Mouse (Mus musculus): ENCODE measurements around the gene Gm43518. TPM values are rescaled to one million over a fixed set of nuclear protein-coding genes. Genes with fewer than 3 reads are reported as not detected.

Gm43518 gene
- polyA plus RNA-seq, 1 experiment from 2014 or later, result 0.95 TPM

DNA sequence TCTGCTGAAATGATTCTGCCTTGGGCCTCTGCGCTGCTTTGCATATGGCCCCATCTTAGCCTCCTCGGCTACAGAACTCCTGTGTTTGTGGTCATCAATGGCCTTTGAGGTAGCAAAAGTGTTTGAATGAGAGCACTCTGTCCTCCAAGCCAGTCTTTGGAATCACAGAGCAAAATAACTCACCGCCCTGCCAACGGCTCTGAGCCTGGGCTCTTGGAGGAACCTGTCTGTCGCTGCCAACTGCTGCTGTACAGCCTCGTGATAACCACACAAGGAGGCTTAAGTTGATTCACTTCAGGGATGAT lies 54.0 kb downstream of the Gm43518 start:
- Histone ChIP-seq H3K4me1 (ENCODE audit: insufficient read depth) (no peaks in the 10 kb centered on the region), H3K4me3 (ENCODE audit: low read depth, low read length) (no peak overlapping the region), H3K9ac (no peak overlapping the region), H3K27me3 (ENCODE audit: insufficient read depth, low read length) (no peaks in the 10 kb centered on the region), H3K27ac (ENCODE audit: low read depth) (no peak overlapping the region), H3K9me3 (ENCODE audit: low read depth, low read length) (no peaks in the 10 kb centered on the region), H3K36me3 (ENCODE audit: insufficient read depth) (no peaks in the 10 kb centered on the region), H3K4me2 (no peak overlapping the region)
- ATAC-seq (ENCODE audit: insufficient read depth) (no peak), DNase-seq (no peak)
- no peak for TF ChIP-seq CTCF (IDR thresholded peaks at IDR 0.05; ENCODE audit: low read depth)
- 67% methylated on average over 6 of the region's 6 CpGs for WGBS

DNA sequence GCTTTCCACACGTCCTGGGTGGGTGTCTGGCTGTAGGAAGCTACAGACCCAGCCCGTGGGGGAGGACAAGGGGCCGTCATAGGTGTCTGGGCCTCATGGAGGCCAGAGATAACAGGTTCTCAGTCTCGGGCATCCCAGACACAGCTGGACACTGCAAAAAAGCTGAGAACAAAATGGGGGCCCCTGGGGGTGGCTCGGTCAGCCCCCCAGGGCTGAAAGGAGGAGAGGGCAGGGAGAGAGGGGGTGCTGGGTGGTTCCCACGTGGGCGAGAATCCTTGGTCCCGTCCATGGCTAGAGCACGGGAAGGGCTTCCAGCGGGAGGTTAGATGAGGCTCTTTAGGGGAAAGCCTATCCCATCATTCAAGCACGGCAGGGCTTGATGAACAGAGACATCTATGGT lies 55.6 kb downstream of the Gm43518 start:
- ATAC-seq (ENCODE audit: insufficient read depth), result no peak
- Histone ChIP-seq H3K9me3 (ENCODE audit: low read depth, low read length) (no peaks in the 10 kb centered on the region), H3K36me3 (ENCODE audit: insufficient read depth) (no peaks in the 10 kb centered on the region), H3K27me3 (ENCODE audit: insufficient read depth, low read length) (no peaks in the 10 kb centered on the region), H3K27ac (ENCODE audit: low read depth) (no peak overlapping the region), H3K4me1 (ENCODE audit: insufficient read depth) (no peaks in the 10 kb centered on the region), H3K4me3 (ENCODE audit: low read depth, low read length) (no peak overlapping the region), H3K9ac (no peak overlapping the region), H3K4me2 (no peak overlapping the region)
- no peak for TF ChIP-seq CTCF (IDR thresholded peaks at IDR 0.05; ENCODE audit: low read depth)
- WGBS, result 67% methylated on average over 11 of the region's 11 CpGs
- no peak for DNase-seq

DNA sequence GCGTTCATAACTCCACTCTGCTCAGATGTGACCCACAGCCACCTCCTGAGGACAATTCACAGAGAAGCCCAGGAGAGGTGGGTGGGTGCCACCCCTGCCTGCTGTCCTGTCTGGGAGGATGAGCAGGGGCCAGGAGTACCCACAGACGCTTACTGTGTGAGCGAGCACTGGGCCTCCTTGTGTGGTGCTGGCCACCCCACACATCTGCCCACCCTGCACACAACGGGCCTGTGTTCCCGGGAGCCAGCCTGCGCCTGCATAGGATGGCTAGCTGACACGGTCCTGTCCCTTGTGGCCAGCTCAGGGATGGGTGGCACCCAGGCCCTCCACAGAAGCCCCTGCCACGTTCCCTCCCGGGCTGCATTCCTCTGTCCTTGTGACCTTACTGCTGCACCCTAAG lies 58.2 kb downstream of the Gm43518 start:
- H3K27me3 ChIP-seq (ENCODE audit: insufficient read depth, low read length), result no peaks in the 10 kb centered on the region
- no peak for ATAC-seq (ENCODE audit: insufficient read depth)
- no peak overlapping the region for H3K9ac ChIP-seq
- no peak overlapping the region for H3K4me2 ChIP-seq
- H3K36me3 ChIP-seq (ENCODE audit: insufficient read depth), result no peaks in the 10 kb centered on the region
- no peak for TF ChIP-seq CTCF (IDR thresholded peaks at IDR 0.05; ENCODE audit: low read depth)
- no peak for DNase-seq
- no peak overlapping the region for H3K4me3 ChIP-seq (ENCODE audit: low read depth, low read length)
- no peaks in the 10 kb centered on the region for H3K9me3 ChIP-seq (ENCODE audit: low read depth, low read length)
- no peaks in the 10 kb centered on the region for H3K4me1 ChIP-seq (ENCODE audit: insufficient read depth)
- WGBS, result 58% methylated on average over 9 of the region's 9 CpGs
- no peak overlapping the region for H3K27ac ChIP-seq (ENCODE audit: low read depth)

DNA sequence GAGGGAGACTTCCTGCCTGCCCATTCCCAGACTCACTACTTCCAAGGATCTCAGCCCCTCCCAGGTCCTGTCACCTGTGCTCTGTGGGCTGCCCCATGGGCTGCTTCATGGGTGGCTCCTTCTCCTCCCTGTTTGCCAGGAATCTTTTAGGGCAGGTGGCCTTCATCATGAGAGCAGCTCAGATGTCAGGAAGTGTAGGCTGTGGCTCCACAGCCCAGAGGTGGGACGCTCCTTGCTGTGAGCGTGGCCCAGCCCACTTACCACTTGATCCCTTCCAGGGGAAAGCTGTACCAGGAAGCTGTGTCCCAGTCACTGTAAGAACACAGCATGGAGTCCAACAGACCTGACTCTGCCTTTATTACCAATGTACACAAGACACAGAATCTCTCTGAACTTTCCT lies 59.7 kb downstream of the Gm43518 start:
- WGBS, result 12% methylated on average over 2 of the region's 2 CpGs

DNA sequence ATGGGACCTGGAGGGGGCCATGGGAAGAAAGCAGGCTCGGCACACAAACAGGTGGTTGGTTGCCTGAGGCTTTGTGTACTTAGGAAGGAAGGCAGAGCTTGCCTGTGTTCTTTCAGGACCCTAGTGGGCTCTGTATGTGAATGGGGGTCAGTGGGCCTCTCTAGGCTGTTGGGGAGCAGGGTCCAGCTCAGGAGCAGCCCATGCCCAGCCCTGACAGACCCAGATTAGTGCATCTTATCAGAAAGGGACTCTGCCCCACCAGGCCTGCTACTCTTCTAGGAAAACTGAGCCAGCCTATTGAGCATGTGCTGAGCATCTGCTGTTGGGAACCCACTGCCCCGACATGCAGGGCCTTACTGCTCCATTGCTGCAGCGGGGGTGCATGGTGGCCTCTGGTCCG lies 60.3 kb downstream of the Gm43518 start:
- TF ChIP-seq CTCF (IDR thresholded peaks at IDR 0.05; ENCODE audit: low read depth), result no peak
- WGBS, result 66% methylated on average over 4 of the region's 4 CpGs
- Histone ChIP-seq H3K9me3 (ENCODE audit: low read depth, low read length) (no peaks in the 10 kb centered on the region), H3K27ac (ENCODE audit: low read depth) (no peak overlapping the region), H3K4me1 (ENCODE audit: insufficient read depth) (no peaks in the 10 kb centered on the region), H3K9ac (no peak overlapping the region), H3K27me3 (ENCODE audit: insufficient read depth, low read length) (no peaks in the 10 kb centered on the region), H3K4me2 (no peak overlapping the region), H3K36me3 (ENCODE audit: insufficient read depth) (no peaks in the 10 kb centered on the region), H3K4me3 (ENCODE audit: low read depth, low read length) (no peak overlapping the region)
- no peak for DNase-seq
- ATAC-seq (ENCODE audit: insufficient read depth), result no peak

More for the DNA sequence above, 59.7 kb downstream of the Gm43518 start:
- ATAC-seq (ENCODE audit: insufficient read depth) (peak; percentile 29; the same call in 1 of the 2 replicates), DNase-seq (no peak)
- Histone ChIP-seq H3K36me3 (ENCODE audit: insufficient read depth) (no peaks in the 10 kb centered on the region), H3K4me3 (ENCODE audit: low read depth, low read length) (no peak overlapping the region), H3K27me3 (ENCODE audit: insufficient read depth, low read length) (no peaks in the 10 kb centered on the region), H3K27ac (ENCODE audit: low read depth) (no peak overlapping the region), H3K9me3 (ENCODE audit: low read depth, low read length) (no peaks in the 10 kb centered on the region), H3K4me1 (ENCODE audit: insufficient read depth) (no peaks in the 10 kb centered on the region), H3K9ac (no peak overlapping the region), H3K4me2 (no peak overlapping the region)
- no peak for TF ChIP-seq CTCF (IDR thresholded peaks at IDR 0.05; ENCODE audit: low read depth)

Other genes with a start within 250 kb of the Gm43518 start
- 33.8 and 33.9 TPM in 2 replicates for gene Clip1, start 242.8 kb upstream of the Gm43518 start, polyA plus RNA-seq (2014; fragmentation: Nextera tagmentation; extraction: Ambion mirVana)
- 92.0 and 95.1 TPM in 2 replicates for gene Zcchc8, start 206.3 kb upstream of the Gm43518 start, polyA plus RNA-seq (2014; fragmentation: Nextera tagmentation; extraction: Ambion mirVana)
- 103 and 118 TPM in 2 replicates for gene Rsrc2, start 178.0 kb upstream of the Gm43518 start, polyA plus RNA-seq (2014; fragmentation: Nextera tagmentation; extraction: Ambion mirVana)
- gene Kntc1, start 177.7 kb upstream of the Gm43518 start, polyA plus RNA-seq (2014; fragmentation: Nextera tagmentation; extraction: Ambion mirVana), result 44.2 and 44.4 TPM in 2 replicates
- gene Hcar2, start 61.9 kb upstream of the Gm43518 start, polyA plus RNA-seq (2014; fragmentation: Nextera tagmentation; extraction: Ambion mirVana), result not detected in 2 replicates
- gene Hcar1, start 47.4 kb upstream of the Gm43518 start, polyA plus RNA-seq (2014; fragmentation: Nextera tagmentation; extraction: Ambion mirVana), result 0.66 and 0.81 TPM in 2 replicates
- 130 and 137 TPM in 2 replicates for gene Denr, start 20.2 kb upstream of the Gm43518 start, polyA plus RNA-seq (2014; fragmentation: Nextera tagmentation; extraction: Ambion mirVana)
- 8.3 and 9.3 TPM in 2 replicates for gene Ccdc62, start 3.3 kb downstream of the Gm43518 start, polyA plus RNA-seq (2014; fragmentation: Nextera tagmentation; extraction: Ambion mirVana)
- 9.1 and 9.3 TPM in 2 replicates for gene Hip1r, start 46.2 kb downstream of the Gm43518 start, polyA plus RNA-seq (2014; fragmentation: Nextera tagmentation; extraction: Ambion mirVana)
- 34.8 and 39.3 TPM in 2 replicates for gene Vps37b, start 104.9 kb downstream of the Gm43518 start, polyA plus RNA-seq (2014; fragmentation: Nextera tagmentation; extraction: Ambion mirVana)
- gene Abcb9, start 168.4 kb downstream of the Gm43518 start, polyA plus RNA-seq (2014; fragmentation: Nextera tagmentation; extraction: Ambion mirVana), result 0.88 and 1.1 TPM in 2 replicates
- 13.3 and 13.4 TPM in 2 replicates for gene Ogfod2, start 184.9 kb downstream of the Gm43518 start, polyA plus RNA-seq (2014; fragmentation: Nextera tagmentation; extraction: Ambion mirVana)
- 100.0 and 105 TPM in 2 replicates for gene Arl6ip4, start 188.7 kb downstream of the Gm43518 start, polyA plus RNA-seq (2014; fragmentation: Nextera tagmentation; extraction: Ambion mirVana)

Measured in lung, embryonic 14.5 days (tissue).